Mouse (Mus musculus): ENCODE data around the gene Plcb4. TPM values are rescaled to one million over a fixed set of nuclear protein-coding genes. Genes with fewer than 3 reads are reported as not detected.

The Plcb4 gene
- total and polyA plus RNA-seq, 3 experiments = not detected

- no peaks in the 10 kb centered on the region for H3K4me1 ChIP-seq (ENCODE audit: control insufficient read depth in 1 of 2, insufficient read depth in 2 of 2)
- TF ChIP-seq CHD1 (IDR thresholded peaks at IDR 0.05; ENCODE audit: low read depth, low read length) = no peak
- no peak for TF ChIP-seq ETS1 (conservative IDR thresholded peaks at IDR 0.05; ENCODE audit: low read depth, low read length)
- TF ChIP-seq KAT2A (IDR thresholded peaks at IDR 0.05; ENCODE audit: insufficient replicate concordance, low read length) = no peak
- no peak for TF ChIP-seq IRF4 (IDR thresholded peaks at IDR 0.05; ENCODE audit: low read depth, low read length)
- no peak for TF ChIP-seq JUN (IDR thresholded peaks at IDR 0.05; ENCODE audit: insufficient read depth, low read depth, low read length)
- no peak for TF ChIP-seq NRF1 (IDR thresholded peaks at IDR 0.05; ENCODE audit: low read depth, low read length)
- TF ChIP-seq ZKSCAN1 (IDR thresholded peaks at IDR 0.05; ENCODE audit: borderline replicate concordance, low read depth, low read length) = no peak
- TF ChIP-seq CTCF (conservative IDR thresholded peaks at IDR 0.05 in 1 of 2, IDR thresholded peaks at IDR 0.05 in 1 of 2; ENCODE audit: low read depth in 2 of 2, low read length in 2 of 2) = no peak
- no peak for TF ChIP-seq ZNF384 (IDR thresholded peaks at IDR 0.05; ENCODE audit: low read depth, low read length)
- TF ChIP-seq EP300 (IDR thresholded peaks at IDR 0.05; ENCODE audit: low read length) = no peak
- no peak for TF ChIP-seq ZMIZ1 (IDR thresholded peaks at IDR 0.05; ENCODE audit: low read depth, low read length)
- TF ChIP-seq MAZ (IDR thresholded peaks at IDR 0.05; ENCODE audit: low read depth, low read length) = no peak
- no peak for TF ChIP-seq POLR2AphosphoS2 (IDR thresholded peaks at IDR 0.05; ENCODE audit: low read depth, low read length)
- TF ChIP-seq SIN3A (IDR thresholded peaks at IDR 0.05; ENCODE audit: low read length) = no peak
- TF ChIP-seq UBTF (IDR thresholded peaks at IDR 0.05; ENCODE audit: low read depth, low read length) = no peak
- no peak for TF ChIP-seq E2F4 (IDR thresholded peaks at IDR 0.05; ENCODE audit: insufficient replicate concordance, low read depth, low read length)
- peaks cover 79% of the 10 kb centered on the region for H3K9me3 ChIP-seq (replicated peaks; ENCODE audit: low read length)
- dilution Hi-C loops (cut with MboI; ENCODE audit: extremely low pct_ligation_motif_present, extremely low pct_unique_long_range_greater_than_20kb, low sequenced_read_pairs) (no loop called here), in situ Hi-C loops (cut with MboI; ENCODE audit: low pct_ligation_motif_present, low pct_unique_long_range_greater_than_20kb, low sequenced_read_pairs) (no loop called here)
- no peak overlapping the region for H3K9ac ChIP-seq (ENCODE audit: insufficient read depth, low read depth)
- no peaks in the 10 kb centered on the region for H3K79me2 ChIP-seq (replicated peaks; ENCODE audit: control insufficient read depth, extremely low read depth, insufficient read depth, poor library complexity, severe bottlenecking)
- H3K4me2 ChIP-seq (ENCODE audit: insufficient read depth, low read depth, poor library complexity, severe bottlenecking) = no peak overlapping the region
- no peaks in the 10 kb centered on the region for H3K36me3 ChIP-seq (replicated peaks in 1 of 2; ENCODE audit: control insufficient read depth in 1 of 2, insufficient read depth in 1 of 2, low read length in 1 of 2)
- no peak for DNase-seq (ENCODE audit: extremely low read depth)
- H3K4me3 ChIP-seq (replicated peaks in 1 of 3; ENCODE audit: low read depth in 2 of 3, low read length in 2 of 3, poor library complexity in 1 of 3) = no peak overlapping the region
- H3K27me3 ChIP-seq (replicated peaks) = no peaks in the 10 kb centered on the region
- H3K27ac ChIP-seq (ENCODE audit: insufficient read depth, low read depth) = no peak overlapping the region
Observed at GRCm38 (mm10) chr2:135888206-135888605, 229.4 kb downstream of the Plcb4 start.

DNA sequence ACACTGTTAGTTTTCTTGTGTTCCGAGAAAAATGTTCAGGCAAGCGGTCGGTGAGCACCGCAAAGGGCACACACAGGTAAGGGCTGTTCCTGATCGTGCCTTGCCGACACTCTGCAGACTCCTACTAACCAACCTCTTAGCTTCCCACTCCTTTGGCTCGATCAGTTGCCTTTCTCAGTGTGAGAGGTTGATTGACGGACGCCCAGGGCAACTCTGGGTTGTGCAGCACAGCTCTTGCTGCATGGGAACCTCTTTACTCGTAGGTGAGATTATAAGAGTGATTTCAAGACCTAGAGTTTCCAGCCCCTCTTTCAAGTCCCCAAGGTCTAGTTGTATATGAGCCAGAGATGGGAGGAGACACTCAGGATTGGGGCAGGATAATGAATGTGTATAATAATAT, 230.0 kb downstream of the Plcb4 start:
- no peaks in the 10 kb centered on the region for H3K36me3 ChIP-seq (replicated peaks in 1 of 2; ENCODE audit: control insufficient read depth in 1 of 2, insufficient read depth in 1 of 2, low read length in 1 of 2)
- peaks cover 80% of the 10 kb centered on the region for H3K9me3 ChIP-seq (replicated peaks; ENCODE audit: low read length)
- in situ Hi-C loops (cut with MboI; ENCODE audit: low pct_ligation_motif_present, low pct_unique_long_range_greater_than_20kb, low sequenced_read_pairs) = no loop called here
- no peak overlapping the region for H3K9ac ChIP-seq (ENCODE audit: insufficient read depth, low read depth)
- H3K4me2 ChIP-seq (ENCODE audit: insufficient read depth, low read depth, poor library complexity, severe bottlenecking) = no peak overlapping the region
- no peak for DNase-seq (ENCODE audit: extremely low read depth)
- no peaks in the 10 kb centered on the region for H3K79me2 ChIP-seq (replicated peaks; ENCODE audit: control insufficient read depth, extremely low read depth, insufficient read depth, poor library complexity, severe bottlenecking)
- no peak for TF ChIP-seq MAFK (IDR thresholded peaks at IDR 0.05; ENCODE audit: insufficient replicate concordance, low read length)
- TF ChIP-seq ZC3H11A (IDR thresholded peaks at IDR 0.05; ENCODE audit: low read depth, low read length) = no peak
- TF ChIP-seq HCFC1 (IDR thresholded peaks at IDR 0.05; ENCODE audit: low read depth, low read length) = no peak
- TF ChIP-seq SIN3A (IDR thresholded peaks at IDR 0.05; ENCODE audit: low read length) = no peak
- TF ChIP-seq JUND (conservative IDR thresholded peaks at IDR 0.05; ENCODE audit: low read depth, low read length) = no peak
- no peak for TF ChIP-seq ELF1 (IDR thresholded peaks at IDR 0.05; ENCODE audit: low read depth, low read length)
- no peak for TF ChIP-seq IRF4 (IDR thresholded peaks at IDR 0.05; ENCODE audit: low read depth, low read length)
- no peak for TF ChIP-seq CHD2 (IDR thresholded peaks at IDR 0.05; ENCODE audit: low read length)
- TF ChIP-seq JUN (IDR thresholded peaks at IDR 0.05; ENCODE audit: insufficient read depth, low read depth, low read length) = no peak
- TF ChIP-seq EP300 (IDR thresholded peaks at IDR 0.05; ENCODE audit: low read length) = no peak
- TF ChIP-seq BHLHE40 (IDR thresholded peaks at IDR 0.05; ENCODE audit: low read depth, low read length) = no peak
- TF ChIP-seq RCOR1 (conservative IDR thresholded peaks at IDR 0.05; ENCODE audit: low read depth, low read length) = no peak
- TF ChIP-seq MAX (IDR thresholded peaks at IDR 0.05; ENCODE audit: low read length) = no peak
- TF ChIP-seq POLR2A (IDR thresholded peaks at IDR 0.05; ENCODE audit: low read depth, low read length) = no peak
- no peak for TF ChIP-seq NELFE (IDR thresholded peaks at IDR 0.05; ENCODE audit: low read depth, low read length)
- no peak for TF ChIP-seq ZNF384 (IDR thresholded peaks at IDR 0.05; ENCODE audit: low read depth, low read length)
- H3K4me3 ChIP-seq (replicated peaks in 1 of 3; ENCODE audit: low read depth in 2 of 3, low read length in 2 of 3, poor library complexity in 1 of 3) = no peak overlapping the region
- dilution Hi-C loops (cut with MboI; ENCODE audit: extremely low pct_ligation_motif_present, extremely low pct_unique_long_range_greater_than_20kb, low sequenced_read_pairs) = no loop called here
- no peaks in the 10 kb centered on the region for H3K4me1 ChIP-seq (ENCODE audit: control insufficient read depth in 1 of 2, insufficient read depth in 2 of 2)
- no peaks in the 10 kb centered on the region for H3K27me3 ChIP-seq (replicated peaks)
- no peak overlapping the region for H3K27ac ChIP-seq (ENCODE audit: insufficient read depth, low read depth)

Data from CH12.LX (cell line).